Mouse (Mus musculus): ENCODE data around the gene Rap2c. TPM values are rescaled to one million over a fixed set of nuclear protein-coding genes. Genes with fewer than 3 reads are reported as not detected.

Rap2c gene
- polyA plus RNA-seq, 1 experiment from 2014 or later: 21.2 TPM

DNA sequence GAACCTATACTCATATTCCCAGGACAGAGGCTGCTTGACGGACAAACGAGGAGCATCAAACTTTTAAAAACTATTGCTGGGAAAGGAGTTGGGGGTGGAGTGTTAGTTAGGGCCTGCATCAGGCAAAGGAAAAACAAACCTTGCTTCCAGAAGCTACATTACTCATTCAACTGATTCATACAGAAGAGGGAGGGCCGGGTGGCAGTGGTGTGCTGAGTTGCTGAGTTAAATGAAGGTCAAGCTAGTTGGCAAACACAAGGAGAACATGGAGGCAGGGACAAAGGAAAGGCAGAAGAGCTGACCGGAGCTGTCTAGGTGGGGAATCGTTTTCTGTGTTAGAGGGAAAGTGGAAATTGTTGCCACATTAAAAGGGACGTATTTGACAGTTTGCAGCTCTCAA, 17.0 kb downstream of the Rap2c start:
- no peak overlapping the region for H3K4me3 ChIP-seq (ENCODE audit: control insufficient read depth in 1 of 2, insufficient read depth in 1 of 2, low read depth in 1 of 2, low read length in 2 of 2)

DNA sequence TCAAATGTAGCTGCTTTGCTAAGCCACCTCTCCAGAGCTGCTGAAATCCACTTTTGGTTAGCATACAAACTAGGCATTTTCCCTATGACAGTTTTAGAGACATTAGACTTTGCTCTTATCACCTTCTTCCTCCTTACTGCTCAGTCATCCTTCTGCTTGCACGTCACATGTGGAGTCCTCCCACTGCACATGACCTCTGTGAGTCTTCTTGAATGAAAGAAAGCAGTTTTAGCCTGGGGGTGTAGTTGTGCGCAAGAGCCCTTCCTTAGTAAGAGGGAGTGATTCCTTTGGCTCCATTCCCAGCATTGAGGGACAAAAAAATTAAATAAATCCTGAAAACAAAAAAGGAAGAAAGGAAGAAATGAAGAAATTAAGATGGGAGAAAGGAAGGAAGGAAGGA, 22.5 kb downstream of the Rap2c start:
- ATAC-seq (ENCODE audit: insufficient number of reproducible peaks, insufficient read depth, low FRiP score, low read depth): no peak
- H3K36me3 ChIP-seq (ENCODE audit: control insufficient read depth, insufficient read depth, low read length): no peaks in the 10 kb centered on the region
- no peak overlapping the region for H3K4me2 ChIP-seq (ENCODE audit: low read length)
- WGBS: 63% methylated on average over 2 of the region's 2 CpGs
- no peak overlapping the region for H3K4me3 ChIP-seq (ENCODE audit: control insufficient read depth in 1 of 2, insufficient read depth in 1 of 2, low read depth in 1 of 2, low read length in 2 of 2)
- no peak overlapping the region for H3K27ac ChIP-seq (replicated peaks in 1 of 2; ENCODE audit: control insufficient read depth in 1 of 2, insufficient read depth in 1 of 2, low read depth in 2 of 2, low read length in 2 of 2)
- H3K9ac ChIP-seq (ENCODE audit: low read length): no peak overlapping the region
- H3K9me3 ChIP-seq (ENCODE audit: control insufficient read depth, low read length): no peaks in the 10 kb centered on the region
- no peaks in the 10 kb centered on the region for H3K4me1 ChIP-seq (ENCODE audit: control insufficient read depth in 2 of 2, insufficient read depth in 2 of 2, low read length in 2 of 2)
- no peaks in the 10 kb centered on the region for H3K27me3 ChIP-seq (ENCODE audit: control insufficient read depth, insufficient read depth, low read length)

More for the DNA sequence above, 17.0 kb downstream of the Rap2c start:
- Histone ChIP-seq H3K36me3 (ENCODE audit: control insufficient read depth, insufficient read depth, low read length) (no peaks in the 10 kb centered on the region; the same call in 1 of the 2 replicates), H3K4me2 (ENCODE audit: low read length) (no peak overlapping the region), H3K9ac (ENCODE audit: low read length) (no peak overlapping the region), H3K9me3 (ENCODE audit: control insufficient read depth, low read length) (no peaks in the 10 kb centered on the region), H3K4me1 (ENCODE audit: control insufficient read depth in 2 of 2, insufficient read depth in 2 of 2, low read length in 2 of 2) (no peaks in the 10 kb centered on the region), H3K27me3 (ENCODE audit: control insufficient read depth, insufficient read depth, low read length) (no peaks in the 10 kb centered on the region), H3K27ac (replicated peaks in 1 of 2; ENCODE audit: control insufficient read depth in 1 of 2, insufficient read depth in 1 of 2, low read depth in 2 of 2, low read length in 2 of 2) (no peak overlapping the region)
- no peak for ATAC-seq (ENCODE audit: insufficient number of reproducible peaks, insufficient read depth, low FRiP score, low read depth)
- WGBS: 68% methylated on average over 6 of the region's 6 CpGs

DNA sequence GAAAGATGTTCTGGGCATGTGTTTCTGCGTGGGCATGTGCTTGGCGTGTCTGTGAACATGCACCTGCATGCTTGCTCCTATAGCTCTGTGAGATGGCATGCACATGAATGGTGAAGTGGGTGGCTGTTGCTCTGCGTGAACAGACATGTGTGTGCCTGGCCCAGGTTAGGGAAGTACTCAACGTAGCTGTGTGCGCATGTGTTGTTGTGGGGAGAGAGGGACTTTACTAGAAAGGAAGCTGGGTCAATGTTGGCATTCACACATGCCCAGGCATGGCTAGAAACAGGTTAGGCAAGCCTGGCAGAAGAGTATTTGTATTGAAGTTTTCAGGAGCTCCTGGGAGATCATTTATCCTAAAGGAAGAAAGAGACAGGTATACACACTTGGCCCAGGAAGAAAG, 26.5 kb downstream of the Rap2c start:
- H3K27me3 ChIP-seq (ENCODE audit: control insufficient read depth, insufficient read depth, low read length): no peaks in the 10 kb centered on the region
- H3K36me3 ChIP-seq (ENCODE audit: control insufficient read depth, insufficient read depth, low read length): no peaks in the 10 kb centered on the region
- WGBS: 87% methylated on average over 5 of the region's 5 CpGs
- no peaks in the 10 kb centered on the region for H3K9me3 ChIP-seq (ENCODE audit: control insufficient read depth, low read length)
- H3K4me3 ChIP-seq (ENCODE audit: control insufficient read depth in 1 of 2, insufficient read depth in 1 of 2, low read depth in 1 of 2, low read length in 2 of 2): no peak overlapping the region
- H3K27ac ChIP-seq (replicated peaks in 1 of 2; ENCODE audit: control insufficient read depth in 1 of 2, insufficient read depth in 1 of 2, low read depth in 2 of 2, low read length in 2 of 2): no peak overlapping the region
- H3K4me2 ChIP-seq (ENCODE audit: low read length): no peak overlapping the region
- ATAC-seq (ENCODE audit: insufficient number of reproducible peaks, insufficient read depth, low FRiP score, low read depth): no peak
- H3K4me1 ChIP-seq (ENCODE audit: control insufficient read depth in 2 of 2, insufficient read depth in 2 of 2, low read length in 2 of 2): peaks cover 0 to 2% of the 10 kb centered on the region in 2 experiments; a peak in 1 of 4 replicates
- no peak overlapping the region for H3K9ac ChIP-seq (ENCODE audit: low read length)

DNA sequence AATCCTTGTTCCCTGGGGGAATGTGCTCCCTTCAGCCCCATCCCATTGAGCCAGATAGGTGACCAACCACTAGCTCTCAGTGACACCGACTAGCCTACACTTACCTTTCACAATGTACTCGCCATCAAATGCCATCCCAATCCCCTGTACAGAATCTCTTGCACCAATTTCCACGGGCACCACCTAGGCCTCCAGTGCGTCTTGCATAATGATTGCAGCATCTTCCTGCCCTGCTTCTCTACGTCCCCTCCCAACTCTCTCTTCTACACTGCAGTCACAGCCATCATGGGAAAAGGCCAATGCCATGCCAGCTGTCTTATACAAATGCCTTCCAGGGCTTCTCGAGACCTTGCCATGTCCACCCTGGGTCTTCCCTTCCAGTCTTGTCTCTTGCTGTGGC, 27.9 kb downstream of the Rap2c start:
- no peak for ATAC-seq (ENCODE audit: insufficient number of reproducible peaks, insufficient read depth, low FRiP score, low read depth)
- no peaks in the 10 kb centered on the region for H3K27me3 ChIP-seq (ENCODE audit: control insufficient read depth, insufficient read depth, low read length)
- WGBS: 76% methylated on average over 6 of the region's 6 CpGs
- no peaks in the 10 kb centered on the region for H3K36me3 ChIP-seq (ENCODE audit: control insufficient read depth, insufficient read depth, low read length)
- H3K9ac ChIP-seq (ENCODE audit: low read length): no peak overlapping the region
- H3K4me2 ChIP-seq (ENCODE audit: low read length): no peak overlapping the region
- H3K9me3 ChIP-seq (ENCODE audit: control insufficient read depth, low read length): no peaks in the 10 kb centered on the region
- no peak overlapping the region for H3K4me3 ChIP-seq (ENCODE audit: control insufficient read depth in 1 of 2, insufficient read depth in 1 of 2, low read depth in 1 of 2, low read length in 2 of 2)
- peaks cover 0 to 2% of the 10 kb centered on the region in 2 experiments; a peak in 1 of 4 replicates for H3K4me1 ChIP-seq (ENCODE audit: control insufficient read depth in 2 of 2, insufficient read depth in 2 of 2, low read length in 2 of 2)
- no peak overlapping the region for H3K27ac ChIP-seq (replicated peaks in 1 of 2; ENCODE audit: control insufficient read depth in 1 of 2, insufficient read depth in 1 of 2, low read depth in 2 of 2, low read length in 2 of 2)

DNA sequence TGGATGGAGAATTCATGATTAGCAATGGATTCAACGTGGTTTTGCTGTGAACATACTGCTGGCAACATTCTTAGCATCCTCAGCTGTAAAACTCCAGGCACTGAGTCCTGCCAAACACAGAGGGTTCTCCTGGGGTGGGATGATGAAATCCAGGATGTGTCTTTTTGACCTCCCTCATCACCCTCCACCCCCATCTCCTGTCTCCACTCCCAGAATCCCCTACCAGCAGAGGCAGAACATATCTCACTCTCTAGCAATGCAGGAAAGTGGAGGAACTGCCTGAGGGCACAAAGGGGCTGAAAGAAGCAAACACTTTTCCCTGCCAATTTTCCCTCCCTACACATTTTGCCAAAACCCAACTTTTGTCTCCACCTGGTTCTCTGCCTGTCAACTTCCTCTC, 29.2 kb downstream of the Rap2c start:
- no peak overlapping the region for H3K9ac ChIP-seq (ENCODE audit: low read length)
- ATAC-seq (ENCODE audit: insufficient number of reproducible peaks, insufficient read depth, low FRiP score, low read depth): no peak
- H3K36me3 ChIP-seq (ENCODE audit: control insufficient read depth, insufficient read depth, low read length): no peaks in the 10 kb centered on the region
- peaks cover 0 to 2% of the 10 kb centered on the region in 2 experiments; a peak in 1 of 4 replicates for H3K4me1 ChIP-seq (ENCODE audit: control insufficient read depth in 2 of 2, insufficient read depth in 2 of 2, low read length in 2 of 2)
- no peak overlapping the region for H3K4me3 ChIP-seq (ENCODE audit: control insufficient read depth in 1 of 2, insufficient read depth in 1 of 2, low read depth in 1 of 2, low read length in 2 of 2)
- H3K27me3 ChIP-seq (ENCODE audit: control insufficient read depth, insufficient read depth, low read length): no peaks in the 10 kb centered on the region
- no peak overlapping the region for H3K4me2 ChIP-seq (ENCODE audit: low read length)
- H3K9me3 ChIP-seq (ENCODE audit: control insufficient read depth, low read length): no peaks in the 10 kb centered on the region
- 23% methylated on average over 1 of the region's 1 CpGs for WGBS
- no peak overlapping the region for H3K27ac ChIP-seq (replicated peaks in 1 of 2; ENCODE audit: control insufficient read depth in 1 of 2, insufficient read depth in 1 of 2, low read depth in 2 of 2, low read length in 2 of 2)

DNA sequence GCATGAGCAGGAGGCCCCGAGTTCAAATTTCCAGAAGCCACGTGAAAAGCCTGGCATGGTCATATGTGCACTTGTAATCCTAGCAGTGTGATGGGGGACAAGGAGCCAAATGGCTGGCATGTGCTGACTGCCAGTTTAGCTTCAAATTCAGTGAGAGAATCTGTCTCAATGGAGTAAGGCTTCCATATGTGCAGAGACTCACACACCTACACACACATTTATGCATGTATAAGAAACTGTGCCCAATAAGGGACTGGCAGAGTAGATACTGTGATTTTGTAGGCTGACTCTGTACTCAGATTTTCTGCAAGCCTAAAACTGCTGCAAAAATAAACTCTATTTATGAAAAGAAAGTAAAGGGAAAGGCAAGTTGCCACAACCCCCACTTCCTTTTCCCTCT, 39.4 kb downstream of the Rap2c start:
- Histone ChIP-seq H3K27me3 (ENCODE audit: control insufficient read depth, insufficient read depth, low read length) (no peaks in the 10 kb centered on the region), H3K9me3 (ENCODE audit: control insufficient read depth, low read length) (no peaks in the 10 kb centered on the region), H3K4me3 (ENCODE audit: control insufficient read depth in 1 of 2, insufficient read depth in 1 of 2, low read depth in 1 of 2, low read length in 2 of 2) (no peak overlapping the region), H3K36me3 (ENCODE audit: control insufficient read depth, insufficient read depth, low read length) (no peaks in the 10 kb centered on the region), H3K4me2 (ENCODE audit: low read length) (no peak overlapping the region), H3K4me1 (ENCODE audit: control insufficient read depth in 2 of 2, insufficient read depth in 2 of 2, low read length in 2 of 2) (no peaks in the 10 kb centered on the region), H3K27ac (replicated peaks in 1 of 2; ENCODE audit: control insufficient read depth in 1 of 2, insufficient read depth in 1 of 2, low read depth in 2 of 2, low read length in 2 of 2) (no peak overlapping the region), H3K9ac (ENCODE audit: low read length) (no peak overlapping the region)
- 73% methylated on average over 2 of the region's 2 CpGs for WGBS
- ATAC-seq (ENCODE audit: insufficient number of reproducible peaks, insufficient read depth, low FRiP score, low read depth): no peak

DNA sequence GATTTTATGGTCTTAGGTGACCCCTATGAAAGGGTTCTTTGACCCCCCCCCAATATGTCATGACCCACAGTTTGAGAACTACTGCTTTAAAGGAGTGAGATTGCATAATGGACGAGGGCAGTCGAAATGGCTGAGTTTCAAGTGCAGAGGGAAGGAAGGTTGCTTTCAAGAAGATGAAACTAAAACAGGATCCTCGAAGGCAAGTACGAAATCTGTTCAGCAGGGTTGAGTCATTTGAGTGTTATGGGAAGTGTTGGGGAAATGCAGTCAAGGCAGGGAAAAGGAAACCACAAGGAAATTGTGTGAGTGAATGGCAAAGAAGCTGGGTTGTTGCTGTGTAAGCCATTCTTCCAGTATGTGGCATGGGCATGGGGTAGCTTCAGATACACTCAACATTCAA, 45.7 kb downstream of the Rap2c start:
- Histone ChIP-seq H3K4me2 (ENCODE audit: low read length) (no peak overlapping the region), H3K9me3 (ENCODE audit: control insufficient read depth, low read length) (no peaks in the 10 kb centered on the region), H3K27me3 (ENCODE audit: control insufficient read depth, insufficient read depth, low read length) (no peaks in the 10 kb centered on the region), H3K27ac (replicated peaks in 1 of 2; ENCODE audit: control insufficient read depth in 1 of 2, insufficient read depth in 1 of 2, low read depth in 2 of 2, low read length in 2 of 2) (no peak overlapping the region), H3K4me1 (ENCODE audit: control insufficient read depth in 2 of 2, insufficient read depth in 2 of 2, low read length in 2 of 2) (peaks cover 4 to 7% of the 10 kb centered on the region in 2 experiments; a peak in 3 of 4 replicates), H3K36me3 (ENCODE audit: control insufficient read depth, insufficient read depth, low read length) (no peaks in the 10 kb centered on the region), H3K4me3 (ENCODE audit: control insufficient read depth in 1 of 2, insufficient read depth in 1 of 2, low read depth in 1 of 2, low read length in 2 of 2) (no peak overlapping the region), H3K9ac (ENCODE audit: low read length) (no peak overlapping the region)
- WGBS: 77% methylated on average over 4 of the region's 4 CpGs
- no peak for ATAC-seq (ENCODE audit: insufficient number of reproducible peaks, insufficient read depth, low FRiP score, low read depth)

DNA sequence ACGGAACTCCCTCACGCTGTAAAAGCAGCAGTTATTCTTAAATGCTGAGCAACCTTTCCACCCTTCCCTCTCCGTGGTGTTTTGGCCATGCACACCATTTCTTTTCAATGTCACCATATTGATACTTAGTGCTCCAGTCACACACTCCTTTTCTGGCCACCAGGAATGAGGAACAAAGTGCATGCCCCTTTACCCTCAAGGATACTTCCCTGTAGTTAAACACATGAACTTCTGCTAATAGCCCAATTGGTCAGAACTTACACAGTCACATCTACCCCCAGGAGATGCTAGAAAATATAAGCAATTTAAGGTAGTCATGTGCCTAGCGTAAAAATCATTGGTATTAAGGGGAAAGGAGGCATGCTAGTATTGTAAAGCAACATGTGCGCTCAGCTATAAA, 47.9 kb downstream of the Rap2c start:
- H3K9me3 ChIP-seq (ENCODE audit: control insufficient read depth, low read length): no peaks in the 10 kb centered on the region
- no peak overlapping the region for H3K9ac ChIP-seq (ENCODE audit: low read length)
- H3K4me2 ChIP-seq (ENCODE audit: low read length): no peak overlapping the region
- no peaks in the 10 kb centered on the region for H3K27me3 ChIP-seq (ENCODE audit: control insufficient read depth, insufficient read depth, low read length)
- H3K4me1 ChIP-seq (ENCODE audit: control insufficient read depth in 2 of 2, insufficient read depth in 2 of 2, low read length in 2 of 2): peaks cover 4 to 7% of the 10 kb centered on the region in 2 experiments; a peak in 3 of 4 replicates
- no peak overlapping the region for H3K4me3 ChIP-seq (ENCODE audit: control insufficient read depth in 1 of 2, insufficient read depth in 1 of 2, low read depth in 1 of 2, low read length in 2 of 2)
- H3K27ac ChIP-seq (replicated peaks in 1 of 2; ENCODE audit: control insufficient read depth in 1 of 2, insufficient read depth in 1 of 2, low read depth in 2 of 2, low read length in 2 of 2): no peak overlapping the region
- no peaks in the 10 kb centered on the region for H3K36me3 ChIP-seq (ENCODE audit: control insufficient read depth, insufficient read depth, low read length)
- 83% methylated on average over 5 of the region's 5 CpGs for WGBS
- no peak for ATAC-seq (ENCODE audit: insufficient number of reproducible peaks, insufficient read depth, low FRiP score, low read depth)
